Mouse (Mus musculus) embryonic fibroblast, embryonic 13.5 days (primary cell): ENCODE data around the gene Katna1.

ENCODE experiments used
- CTCF ChIP-seq: IDR thresholded peaks from 2 replicates; pipeline ENCODE4 v1.5.1; 2011; ENCODE audit warnings: mild to moderate bottlenecking, control low read depth, low read length, moderate library complexity, borderline replicate concordance; ENCODE audit not compliant: insufficient read depth
- POLR2A ChIP-seq: IDR thresholded peaks from 2 replicates; pipeline ENCODE4 v1.6.1; 2011; ENCODE audit warnings: low read depth, mild to moderate bottlenecking, control low read depth, low read length, moderate library complexity

GRCm38 (mm10) chr10:7731582-7731981 is 5.8 kb downstream of the Katna1 start:
- no peak for TF ChIP-seq POLR2A
- no peak for TF ChIP-seq CTCF
